Mouse (Mus musculus): ENCODE measurements around the gene AW822073. TPM values are rescaled to one million over a fixed set of nuclear protein-coding genes. Genes with fewer than 3 reads are reported as not detected.
"Not testable (repeated sequence)": the region's sequence is repeated elsewhere in the genome, so short reads cannot be mapped to it uniquely, and the experiment has no call there.

AW822073 gene
- polyA plus RNA-seq, 1 experiment from 2014 or later: not detected

GRCm38 (mm10) chr10:58226357-58226756, 1.6 kb upstream of the AW822073 start:
- not testable (repeated sequence) for H3K36me3 ChIP-seq (ENCODE audit: control insufficient read depth, insufficient read depth, low read length); H3K4me2 ChIP-seq; H3K27me3 ChIP-seq (replicated peaks; ENCODE audit: control insufficient read depth, insufficient read depth, low read length); H3K4me1 ChIP-seq (replicated peaks; ENCODE audit: control insufficient read depth, insufficient read depth, low read length); H3K4me3 ChIP-seq (ENCODE audit: low read depth, low read length); H3K9ac ChIP-seq (ENCODE audit: low read depth, low read length); H3K27ac ChIP-seq (ENCODE audit: low read depth, low read length); ATAC-seq (replicated peaks; ENCODE audit: low FRiP score); H3K9me3 ChIP-seq (ENCODE audit: control insufficient read depth, low read length)
- peak; percentile 53 for DNase-seq (ENCODE audit: low spot score)
- 82% methylated on average over 4 of the region's 4 CpGs for WGBS

DNA sequence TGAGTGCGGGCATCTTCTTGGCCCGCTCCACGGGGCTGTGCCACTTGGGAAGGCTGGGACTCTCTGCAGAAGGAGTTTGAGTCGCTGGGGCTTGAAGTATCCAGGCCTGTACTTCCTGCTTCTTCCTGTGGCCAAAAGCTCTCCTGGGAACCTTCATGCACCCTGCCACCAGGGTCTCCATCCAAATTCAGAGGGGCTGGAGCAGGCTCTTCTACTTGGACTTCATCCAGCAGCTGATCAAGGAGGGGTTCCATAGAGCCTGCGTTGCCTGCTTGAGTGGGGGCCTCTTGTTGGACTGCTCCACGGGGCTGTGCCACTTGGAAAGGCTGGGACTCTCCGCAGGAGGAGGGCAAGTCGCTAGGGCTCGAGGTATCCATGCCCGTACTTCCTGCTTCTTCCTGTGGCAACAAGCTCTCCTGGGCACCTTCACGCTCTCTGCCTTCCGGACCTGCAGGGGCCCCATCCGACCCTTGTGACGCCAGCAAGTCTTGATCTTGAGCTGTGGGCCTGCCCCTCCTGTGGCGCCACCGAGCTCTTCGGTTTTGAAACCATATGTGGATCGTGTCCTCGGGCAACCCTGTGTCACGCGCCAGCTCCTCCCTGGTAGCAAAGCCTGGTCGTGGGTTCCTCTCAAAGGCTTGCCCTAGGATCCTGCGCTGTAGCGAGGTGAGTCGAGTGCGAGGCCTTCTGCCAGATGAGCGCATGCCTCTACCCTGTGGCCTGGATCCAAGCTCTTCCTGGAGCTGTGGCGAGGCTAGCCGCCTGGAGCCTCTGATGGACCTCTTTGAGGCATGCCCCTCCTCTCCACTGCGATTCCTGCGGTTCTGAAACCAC, 541 bp downstream of the AW822073 start:
- not testable (repeated sequence) for H3K36me3 ChIP-seq (ENCODE audit: control insufficient read depth, insufficient read depth, low read length); ATAC-seq (replicated peaks; ENCODE audit: low FRiP score); H3K27ac ChIP-seq (ENCODE audit: low read depth, low read length); H3K9me3 ChIP-seq (ENCODE audit: control insufficient read depth, low read length); H3K9ac ChIP-seq (ENCODE audit: low read depth, low read length); H3K27me3 ChIP-seq (replicated peaks; ENCODE audit: control insufficient read depth, insufficient read depth, low read length); H3K4me3 ChIP-seq (ENCODE audit: low read depth, low read length); H3K4me1 ChIP-seq (replicated peaks; ENCODE audit: control insufficient read depth, insufficient read depth, low read length); H3K4me2 ChIP-seq
- 80% methylated on average over 31 of the region's 31 CpGs for WGBS
- DNase-seq (ENCODE audit: low spot score): peak; percentile 70

GRCm38 (mm10) chr10:58223161-58223560, 1.6 kb downstream of the AW822073 start:
- DNase-seq (ENCODE audit: low spot score); H3K9me3 ChIP-seq (ENCODE audit: control insufficient read depth, low read length); H3K4me3 ChIP-seq (ENCODE audit: low read depth, low read length); ATAC-seq (replicated peaks; ENCODE audit: low FRiP score); H3K4me1 ChIP-seq (replicated peaks; ENCODE audit: control insufficient read depth, insufficient read depth, low read length); H3K36me3 ChIP-seq (ENCODE audit: control insufficient read depth, insufficient read depth, low read length); H3K27me3 ChIP-seq (replicated peaks; ENCODE audit: control insufficient read depth, insufficient read depth, low read length); H3K27ac ChIP-seq (ENCODE audit: low read depth, low read length); H3K9ac ChIP-seq (ENCODE audit: low read depth, low read length); H3K4me2 ChIP-seq: not testable (repeated sequence)
- WGBS: 75% methylated on average over 3 of the region's 6 CpGs

DNA sequence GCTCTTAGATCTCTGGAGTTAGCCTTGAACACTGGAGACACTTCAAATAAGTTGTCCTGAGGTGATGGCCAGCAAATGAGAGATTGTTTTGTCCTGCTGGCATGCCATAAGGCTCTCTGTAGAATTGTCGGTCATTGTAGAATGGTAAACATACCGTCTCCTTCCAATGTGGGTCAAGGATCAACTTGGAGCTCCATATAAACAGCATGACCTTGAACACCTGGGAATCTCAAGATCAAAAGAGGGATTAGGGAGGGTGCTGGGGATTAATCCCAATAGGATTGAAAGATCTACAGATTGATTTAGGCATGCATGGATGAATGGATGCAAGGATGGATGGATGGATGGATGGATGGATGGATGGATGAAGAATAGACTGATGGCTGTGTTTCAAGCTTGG, 3.2 kb downstream of the AW822073 start:
- not testable (repeated sequence) for ATAC-seq (replicated peaks; ENCODE audit: low FRiP score)

GRCm38 (mm10) chr10:58220726-58221125, 4.0 kb downstream of the AW822073 start:
- no peaks in the 10 kb centered on the region for H3K4me1 ChIP-seq (replicated peaks; ENCODE audit: control insufficient read depth, insufficient read depth, low read length)
- peaks cover 5% of the 10 kb centered on the region; the same call in 1 of the 2 replicates for H3K9me3 ChIP-seq (ENCODE audit: control insufficient read depth, low read length)
- H3K27ac ChIP-seq (ENCODE audit: low read depth, low read length): no peak overlapping the region
- no peak for ATAC-seq (replicated peaks; ENCODE audit: low FRiP score)
- DNase-seq (ENCODE audit: low spot score): no peak
- no peak overlapping the region for H3K4me2 ChIP-seq
- 79% methylated on average over 6 of the region's 6 CpGs for WGBS
- no peak overlapping the region for H3K4me3 ChIP-seq (ENCODE audit: low read depth, low read length)
- no peak overlapping the region for H3K9ac ChIP-seq (ENCODE audit: low read depth, low read length)
- H3K36me3 ChIP-seq (ENCODE audit: control insufficient read depth, insufficient read depth, low read length): no peaks in the 10 kb centered on the region
- no peaks in the 10 kb centered on the region for H3K27me3 ChIP-seq (replicated peaks; ENCODE audit: control insufficient read depth, insufficient read depth, low read length)

More for the DNA sequence above, 3.2 kb downstream of the AW822073 start:
- H3K9me3 ChIP-seq (ENCODE audit: control insufficient read depth, low read length); H3K4me3 ChIP-seq (ENCODE audit: low read depth, low read length); H3K4me1 ChIP-seq (replicated peaks; ENCODE audit: control insufficient read depth, insufficient read depth, low read length); DNase-seq (ENCODE audit: low spot score); H3K27me3 ChIP-seq (replicated peaks; ENCODE audit: control insufficient read depth, insufficient read depth, low read length); H3K27ac ChIP-seq (ENCODE audit: low read depth, low read length); H3K9ac ChIP-seq (ENCODE audit: low read depth, low read length); H3K4me2 ChIP-seq; H3K36me3 ChIP-seq (ENCODE audit: control insufficient read depth, insufficient read depth, low read length): not testable (repeated sequence)
- 91% methylated on average over 2 of the region's 2 CpGs for WGBS

DNA sequence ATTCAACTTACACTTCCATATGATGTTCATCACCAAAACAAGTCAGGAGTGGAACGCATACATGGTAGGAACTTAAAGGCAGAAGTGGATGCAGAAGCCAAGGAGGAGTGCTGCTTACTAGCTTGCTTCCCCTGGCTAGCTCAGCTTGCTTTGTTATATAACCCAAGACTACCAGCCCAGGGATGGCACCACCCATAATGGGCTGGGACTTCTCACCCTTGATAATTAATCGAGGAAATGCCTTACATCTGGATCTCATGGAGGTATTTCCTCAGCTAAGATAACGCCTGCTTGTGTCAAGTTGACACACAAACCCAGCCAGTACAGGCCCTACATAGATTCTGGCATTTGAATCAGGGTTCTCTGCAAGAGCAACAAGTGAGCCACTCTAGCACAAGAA, 7.4 kb downstream of the AW822073 start:
- Histone ChIP-seq H3K9me3 (ENCODE audit: control insufficient read depth, low read length) (no peaks in the 10 kb centered on the region), H3K27ac (ENCODE audit: low read depth, low read length) (no peak overlapping the region), H3K27me3 (replicated peaks; ENCODE audit: control insufficient read depth, insufficient read depth, low read length) (no peaks in the 10 kb centered on the region), H3K36me3 (ENCODE audit: control insufficient read depth, insufficient read depth, low read length) (no peaks in the 10 kb centered on the region), H3K4me1 (replicated peaks; ENCODE audit: control insufficient read depth, insufficient read depth, low read length) (no peaks in the 10 kb centered on the region), H3K4me3 (ENCODE audit: low read depth, low read length) (no peak overlapping the region), H3K9ac (ENCODE audit: low read depth, low read length) (no peak overlapping the region), H3K4me2 (no peak overlapping the region)
- WGBS: 70% methylated on average over 3 of the region's 3 CpGs
- ATAC-seq (replicated peaks; ENCODE audit: low FRiP score): no peak
- DNase-seq (ENCODE audit: low spot score): no peak

- H3K36me3 ChIP-seq (ENCODE audit: control insufficient read depth, insufficient read depth, low read length): no peaks in the 10 kb centered on the region
- WGBS: 89% methylated on average over 1 of the region's 1 CpGs
- no peak overlapping the region for H3K27ac ChIP-seq (ENCODE audit: low read depth, low read length)
- no peak overlapping the region for H3K4me3 ChIP-seq (ENCODE audit: low read depth, low read length)
- H3K4me1 ChIP-seq (replicated peaks; ENCODE audit: control insufficient read depth, insufficient read depth, low read length): no peaks in the 10 kb centered on the region
- no peaks in the 10 kb centered on the region for H3K9me3 ChIP-seq (ENCODE audit: control insufficient read depth, low read length)
- H3K9ac ChIP-seq (ENCODE audit: low read depth, low read length): no peak overlapping the region
- ATAC-seq (replicated peaks; ENCODE audit: low FRiP score) (no peak), DNase-seq (ENCODE audit: low spot score) (no peak)
- H3K27me3 ChIP-seq (replicated peaks; ENCODE audit: control insufficient read depth, insufficient read depth, low read length): no peaks in the 10 kb centered on the region
- H3K4me2 ChIP-seq: no peak overlapping the region
These were observed 9.4 kb downstream of the AW822073 start for GRCm38 (mm10) chr10:58215353-58215752.

DNA sequence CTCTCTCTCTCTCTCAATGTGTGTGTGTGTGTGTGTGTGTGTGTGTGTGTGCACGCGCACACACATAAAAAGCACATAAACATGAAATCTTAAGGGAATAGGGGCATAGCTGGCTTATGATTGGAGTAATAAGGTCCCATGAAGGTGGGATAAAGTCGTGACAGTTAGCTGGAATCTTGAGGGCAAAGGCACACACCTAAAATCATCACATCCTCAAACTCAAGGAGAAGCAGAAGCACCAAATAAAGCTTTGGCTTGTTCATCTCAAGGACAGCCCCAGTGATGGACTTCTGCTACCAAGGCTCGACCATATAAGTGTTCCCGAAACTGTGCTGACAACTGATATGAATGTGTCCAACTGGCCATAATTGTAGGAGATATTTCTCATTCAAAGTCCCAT, 9.8 kb downstream of the AW822073 start:
- Histone ChIP-seq H3K4me3 (ENCODE audit: low read depth, low read length) (no peak overlapping the region), H3K4me1 (replicated peaks; ENCODE audit: control insufficient read depth, insufficient read depth, low read length) (no peaks in the 10 kb centered on the region), H3K9me3 (ENCODE audit: control insufficient read depth, low read length) (no peaks in the 10 kb centered on the region), H3K9ac (ENCODE audit: low read depth, low read length) (no peak overlapping the region), H3K27me3 (replicated peaks; ENCODE audit: control insufficient read depth, insufficient read depth, low read length) (no peaks in the 10 kb centered on the region), H3K27ac (ENCODE audit: low read depth, low read length) (no peak overlapping the region), H3K4me2 (no peak overlapping the region), H3K36me3 (ENCODE audit: control insufficient read depth, insufficient read depth, low read length) (no peaks in the 10 kb centered on the region)
- no peak for ATAC-seq (replicated peaks; ENCODE audit: low FRiP score)
- no peak for DNase-seq (ENCODE audit: low spot score)
- 80% methylated on average over 5 of the region's 5 CpGs for WGBS

GRCm38 (mm10) chr10:58214497-58214896, 10.2 kb downstream of the AW822073 start:
- Histone ChIP-seq H3K27ac (ENCODE audit: low read depth, low read length) (no peak overlapping the region), H3K4me1 (replicated peaks; ENCODE audit: control insufficient read depth, insufficient read depth, low read length) (no peaks in the 10 kb centered on the region), H3K36me3 (ENCODE audit: control insufficient read depth, insufficient read depth, low read length) (no peaks in the 10 kb centered on the region), H3K4me2 (no peak overlapping the region), H3K9me3 (ENCODE audit: control insufficient read depth, low read length) (no peaks in the 10 kb centered on the region), H3K9ac (ENCODE audit: low read depth, low read length) (no peak overlapping the region), H3K4me3 (ENCODE audit: low read depth, low read length) (no peak overlapping the region), H3K27me3 (replicated peaks; ENCODE audit: control insufficient read depth, insufficient read depth, low read length) (no peaks in the 10 kb centered on the region)
- ATAC-seq (replicated peaks; ENCODE audit: low FRiP score): no peak
- DNase-seq (ENCODE audit: low spot score): no peak

Measured in liver, embryonic 11.5 days (tissue).